Mouse (Mus musculus) heart, embryonic 14.5 days (tissue): ENCODE measurements around the gene Sp3. TPM values are rescaled to one million over a fixed set of nuclear protein-coding genes. Genes with fewer than 3 reads are reported as not detected.

ENCODE experiments used
- ATAC-seq: fragments of 200-750 bp; cut with Nextera tagmentation; 2 replicates; pipeline ENCODE4 v1.8.0; 2017; ENCODE audit warnings: low read depth, moderate TSS enrichment; ENCODE audit not compliant: insufficient number of reproducible peaks, insufficient read depth, low FRiP score
- H3K27ac ChIP-seq, 2 experiments: fragments of 200-500 bp in 1 of 2; fragments of 300-500 bp in 1 of 2; sonication (generic) in 1 of 2; replicated peaks in 1 of 2; 2 replicates each; pipeline ENCODE4 v1.5.1; 2012 to 2014; ENCODE audit warnings: low read depth in 2 of 2, low read length in 2 of 2, control low read depth in 1 of 2, mild to moderate bottlenecking in 1 of 2, mixed read lengths in 1 of 2; ENCODE audit not compliant: control insufficient read depth in 1 of 2, insufficient read depth in 1 of 2
- H3K27me3 ChIP-seq: fragments of 300-500 bp; sonication (generic); 2 replicates; pipeline ENCODE4 v1.6.1; 2014; ENCODE audit warnings: mild to moderate bottlenecking, low read length, control low read depth; ENCODE audit not compliant: control insufficient read depth, insufficient read depth
- H3K36me3 ChIP-seq: fragments of 300-500 bp; sonication (generic); 2 replicates; pipeline ENCODE4 v1.6.1; 2014; ENCODE audit warnings: mild to moderate bottlenecking, control low read depth, low read length, mixed read lengths; ENCODE audit not compliant: control insufficient read depth, insufficient read depth
- H3K4me1 ChIP-seq, 2 experiments: fragments of 200-500 bp in 1 of 2; fragments of 300-500 bp in 1 of 2; sonication (generic) in 1 of 2; 2 replicates each; pipeline ENCODE4 v1.6.1; 2012 to 2014; ENCODE audit warnings: low read length in 2 of 2, control low read depth in 1 of 2, mixed read lengths in 1 of 2; ENCODE audit not compliant: control insufficient read depth in 2 of 2, insufficient read depth in 2 of 2
- H3K4me2 ChIP-seq: fragments of 300-500 bp; sonication (generic); 2 replicates; pipeline ENCODE4 v1.6.1; 2014; ENCODE audit warnings: mild to moderate bottlenecking, low read length
- H3K4me3 ChIP-seq, 2 experiments: fragments of 200-500 bp in 1 of 2; fragments of 300-500 bp in 1 of 2; sonication (generic) in 1 of 2; 2 replicates each; pipeline ENCODE4 v1.5.1; 2012 to 2014; ENCODE audit warnings: low read length in 2 of 2, mild to moderate bottlenecking in 2 of 2, control low read depth in 1 of 2, low read depth in 1 of 2, moderate library complexity in 1 of 2; ENCODE audit not compliant: control insufficient read depth in 1 of 2, insufficient read depth in 1 of 2
- H3K9ac ChIP-seq: fragments of 300-500 bp; sonication (generic); 2 replicates; pipeline ENCODE4 v1.6.1; 2014; ENCODE audit warnings: mild to moderate bottlenecking, low read length
- H3K9me3 ChIP-seq: fragments of 300-500 bp; sonication (generic); 2 replicates; pipeline ENCODE4 v1.6.1; 2016; ENCODE audit warnings: low read length, control low read depth; ENCODE audit not compliant: control insufficient read depth
- WGBS: fragments of 180-500 bp; shearing (Covaris S2); extraction: QIAGEN DNeasy Blood & Tissue Kit; methylation state at CpG from one replicate; pipeline ENCODE4 v1.1.7; 2014; 5-methylcytosine and 5-hydroxymethylcytosine counted together
- polyA plus RNA-seq: library from polyadenylated mRNA; unstranded; fragments of >200 nt; fragmentation: Nextera tagmentation; extraction: Ambion mirVana; gene quantifications from 2 replicates; pipeline ENCODE4 v1.2.1, GENCODE M21; 2014

Gene Sp3
- polyA plus RNA-seq, 1 experiment from 2014 or later: 47.8 TPM

DNA sequence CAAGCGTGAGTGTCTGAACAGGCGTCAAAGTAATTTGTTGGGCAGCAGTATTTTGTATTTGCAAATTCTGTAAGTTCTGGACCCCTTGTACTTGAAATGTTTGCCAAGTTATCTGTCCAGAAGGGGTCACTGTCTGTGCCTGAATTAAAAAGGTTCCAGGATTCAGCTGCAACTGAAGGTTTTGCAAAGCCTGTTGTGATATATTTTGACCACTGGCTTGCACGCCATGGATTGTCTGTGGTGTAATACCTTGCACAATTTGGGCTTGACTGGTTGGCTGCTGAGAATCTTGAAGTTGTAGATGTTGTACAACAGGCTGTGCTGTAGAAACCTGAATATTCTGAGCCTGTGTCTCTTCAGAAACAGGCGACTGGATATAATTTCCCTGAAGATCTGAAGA lies 9.9 kb downstream of the Sp3 start:
- 96% methylated on average over 4 of the region's 4 CpGs for WGBS
- Histone ChIP-seq H3K27ac (no peak overlapping the region), H3K36me3 (peaks cover 46% of the 10 kb centered on the region), H3K9ac (no peak overlapping the region), H3K27me3 (no peaks in the 10 kb centered on the region), H3K9me3 (no peaks in the 10 kb centered on the region), H3K4me2 (no peak overlapping the region), H3K4me1 (peaks cover 0 to under 1% of the 10 kb centered on the region in 2 experiments; a peak in 1 of 4 replicates), H3K4me3 (no peak overlapping the region)
- ATAC-seq: no peak

DNA sequence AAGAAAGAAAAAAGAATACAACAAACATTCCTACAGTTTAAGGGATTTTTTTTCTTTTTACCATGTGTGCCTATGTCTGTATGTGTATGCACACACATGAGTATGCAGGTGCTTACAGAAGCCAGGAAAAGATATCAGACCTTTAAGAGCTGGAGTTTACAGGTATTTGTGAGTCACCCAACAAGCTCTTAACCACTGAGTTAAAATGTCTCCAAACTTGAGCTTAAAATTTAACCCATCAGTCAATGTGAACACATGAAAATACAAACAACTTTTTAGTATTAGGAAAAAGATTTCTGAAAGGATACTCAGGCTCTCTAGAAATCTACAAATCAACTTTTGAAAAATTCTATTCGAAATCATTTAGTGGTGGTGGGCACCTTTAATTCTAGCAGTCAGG lies 11.7 kb downstream of the Sp3 start:
- Histone ChIP-seq H3K4me3 (no peak overlapping the region), H3K9me3 (no peaks in the 10 kb centered on the region), H3K36me3 (peaks cover 46% of the 10 kb centered on the region), H3K27ac (no peak overlapping the region), H3K27me3 (no peaks in the 10 kb centered on the region), H3K4me2 (no peak overlapping the region), H3K4me1 (no peaks in the 10 kb centered on the region), H3K9ac (no peak overlapping the region)
- ATAC-seq: no peak
- WGBS: 95% methylated on average over 1 of the region's 1 CpGs

DNA sequence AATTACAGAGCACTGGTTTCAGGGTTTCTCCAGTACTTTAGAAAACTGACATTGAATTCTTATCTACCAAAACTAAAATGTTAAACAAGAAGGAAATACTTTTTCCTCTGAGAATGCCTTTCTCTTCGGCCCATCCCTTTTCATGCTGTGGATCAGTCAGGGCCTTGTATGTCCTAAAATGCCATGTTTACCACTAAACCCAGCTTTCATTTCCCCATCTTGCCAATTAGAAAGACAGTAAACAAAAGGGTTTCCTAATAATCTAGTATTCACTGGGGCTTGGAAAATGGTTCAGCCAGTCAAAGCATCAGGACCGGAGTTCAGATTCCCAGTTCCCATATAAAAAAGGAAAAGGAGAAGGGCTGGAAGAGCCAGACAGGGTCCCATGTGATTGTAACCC lies 14.8 kb downstream of the Sp3 start:
- Histone ChIP-seq H3K36me3 (peaks cover 39% of the 10 kb centered on the region), H3K27ac (no peak overlapping the region), H3K9ac (no peak overlapping the region), H3K4me3 (no peak overlapping the region), H3K9me3 (no peaks in the 10 kb centered on the region), H3K4me1 (no peaks in the 10 kb centered on the region), H3K27me3 (no peaks in the 10 kb centered on the region), H3K4me2 (no peak overlapping the region)
- ATAC-seq: no peak
- 90% methylated on average over 2 of the region's 2 CpGs for WGBS

GRCm38 (mm10) chr2:72956415-72956814 lies 23.8 kb downstream of the Sp3 start:
- H3K27ac ChIP-seq: no peak overlapping the region
- no peak overlapping the region for H3K9ac ChIP-seq
- no peak for ATAC-seq
- peaks cover 64% of the 10 kb centered on the region for H3K36me3 ChIP-seq
- WGBS: 98% methylated on average over 3 of the region's 3 CpGs
- H3K27me3 ChIP-seq: no peaks in the 10 kb centered on the region
- H3K4me2 ChIP-seq: no peak overlapping the region
- no peaks in the 10 kb centered on the region for H3K9me3 ChIP-seq
- H3K4me1 ChIP-seq: no peaks in the 10 kb centered on the region; a peak in 1 of 4 replicates
- no peak overlapping the region for H3K4me3 ChIP-seq

DNA sequence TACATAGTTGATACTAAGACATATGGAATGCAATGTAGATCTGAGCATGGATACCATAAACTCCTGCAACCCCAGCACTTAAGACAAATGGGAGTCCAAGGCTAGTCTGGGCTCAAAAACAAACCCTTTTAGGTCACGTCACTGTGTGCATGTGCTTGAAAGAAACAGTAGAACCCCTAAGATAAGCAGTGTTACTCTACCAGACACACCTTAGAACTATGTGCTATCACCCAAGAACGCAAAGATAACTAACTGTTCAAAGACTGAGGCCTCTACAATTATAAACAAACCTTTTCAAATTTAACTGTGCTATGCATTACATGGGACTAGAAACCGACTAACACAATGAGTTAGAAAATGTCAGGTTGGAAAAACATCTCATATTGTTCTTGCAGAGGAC lies 27.3 kb downstream of the Sp3 start:
- 82% methylated on average over 3 of the region's 3 CpGs for WGBS

GRCm38 (mm10) chr2:72935937-72936336 lies 44.3 kb downstream of the Sp3 start:
- H3K36me3 ChIP-seq: peaks cover 49% of the 10 kb centered on the region
- H3K9ac ChIP-seq: no peak overlapping the region
- no peaks in the 10 kb centered on the region for H3K9me3 ChIP-seq
- no peaks in the 10 kb centered on the region for H3K27me3 ChIP-seq
- no peak overlapping the region for H3K27ac ChIP-seq
- H3K4me1 ChIP-seq: no peaks in the 10 kb centered on the region
- 30% methylated on average over 1 of the region's 1 CpGs for WGBS
- H3K4me3 ChIP-seq: no peak overlapping the region
- no peak for ATAC-seq
- H3K4me2 ChIP-seq: no peak overlapping the region

More for the DNA sequence above, 27.3 kb downstream of the Sp3 start:
- Histone ChIP-seq H3K4me2 (no peak overlapping the region), H3K36me3 (peaks cover 51% of the 10 kb centered on the region), H3K9me3 (no peaks in the 10 kb centered on the region), H3K4me1 (no peaks in the 10 kb centered on the region; a peak in 1 of 4 replicates), H3K27ac (no peak overlapping the region), H3K4me3 (no peak overlapping the region), H3K9ac (no peak overlapping the region), H3K27me3 (no peaks in the 10 kb centered on the region)
- ATAC-seq: no peak

- Histone ChIP-seq H3K4me2 (no peak overlapping the region), H3K27ac (no peak overlapping the region), H3K4me1 (no peaks in the 10 kb centered on the region), H3K4me3 (no peak overlapping the region), H3K9ac (no peak overlapping the region), H3K9me3 (no peaks in the 10 kb centered on the region), H3K27me3 (no peaks in the 10 kb centered on the region), H3K36me3 (peaks cover 21% of the 10 kb centered on the region)
- no peak for ATAC-seq
Measured at GRCm38 (mm10) chr2:72932186-72932585, 48.1 kb downstream of the Sp3 start.

DNA sequence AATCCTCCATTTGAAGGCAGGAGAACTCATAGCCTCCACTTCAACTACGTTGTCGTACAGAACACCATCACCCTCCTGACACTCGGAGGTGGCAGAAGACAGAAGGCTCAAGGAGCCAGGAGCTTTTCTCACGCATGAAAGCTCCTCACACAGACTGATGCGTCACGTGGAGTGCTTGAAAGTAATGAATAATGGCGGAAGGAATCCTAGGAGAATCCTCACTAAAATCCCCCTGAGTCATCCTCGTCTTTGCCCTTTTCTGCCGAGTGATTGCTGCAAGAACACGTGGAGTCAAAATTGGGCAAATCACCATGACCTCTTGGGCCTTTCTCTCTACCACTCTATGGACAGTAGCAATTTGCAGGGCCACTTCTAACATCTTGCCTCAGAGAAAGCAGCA lies 55.3 kb downstream of the Sp3 start:
- Histone ChIP-seq H3K4me3 (no peak overlapping the region), H3K4me1 (no peaks in the 10 kb centered on the region), H3K9me3 (no peaks in the 10 kb centered on the region), H3K4me2 (no peak overlapping the region), H3K9ac (no peak overlapping the region), H3K36me3 (no peaks in the 10 kb centered on the region), H3K27ac (no peak overlapping the region), H3K27me3 (no peaks in the 10 kb centered on the region)
- WGBS: 84% methylated on average over 10 of the region's 10 CpGs
- ATAC-seq: no peak
